Mouse (Mus musculus): ENCODE data around the gene Usp5.
"Not testable (repeated sequence)": the region's sequence is repeated elsewhere in the genome, so short reads cannot be mapped to it uniquely, and the experiment has no call there.

Usp5 gene

DNA sequence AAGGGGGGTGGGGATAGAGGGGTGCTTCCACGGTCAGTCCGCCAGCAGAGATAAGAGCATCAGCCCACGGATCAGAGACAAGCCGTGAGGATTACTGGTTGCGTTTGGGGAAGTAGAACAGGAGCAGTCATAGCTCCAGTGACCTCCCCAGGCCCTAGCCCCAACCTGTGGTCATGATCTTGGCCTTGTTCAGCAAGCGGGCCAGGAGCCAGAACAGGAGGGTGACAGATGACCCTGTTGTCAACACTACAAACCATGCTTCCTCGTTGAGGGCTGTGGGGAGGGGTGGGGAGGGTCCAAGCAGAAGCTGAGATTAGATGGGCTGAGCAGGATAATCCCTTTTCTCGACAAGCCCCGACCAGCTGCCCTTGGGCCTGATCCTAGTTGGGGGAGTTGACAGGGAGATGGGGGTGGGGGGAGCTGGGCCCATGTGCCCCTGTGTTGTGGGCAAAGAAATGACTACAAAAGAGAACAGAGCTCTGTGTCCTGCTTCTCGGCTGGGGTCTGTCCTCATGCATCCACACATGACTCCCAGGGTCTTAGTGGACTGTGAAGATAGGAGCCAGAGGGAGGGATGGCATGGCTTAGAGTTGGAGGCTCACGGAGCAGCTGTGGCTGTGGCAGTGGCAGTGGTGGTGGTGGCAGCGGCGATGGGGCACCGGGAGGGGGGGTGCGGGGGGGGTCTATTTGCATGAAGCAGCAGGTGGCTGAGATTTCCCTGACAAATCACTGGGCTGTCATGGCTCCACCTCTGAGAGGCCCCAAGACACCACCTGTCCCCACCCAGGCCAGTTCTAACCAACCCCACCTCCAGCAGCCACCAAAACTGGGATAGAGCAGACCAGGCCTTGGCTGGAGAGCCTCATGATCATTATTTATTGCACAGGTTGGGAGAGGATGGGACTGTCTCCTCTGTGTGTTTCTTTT, 11.2 kb upstream of the Usp5 start, which contains the start of gene Gnb3:
Gnb3 (minus strand) TSS at position 35 of the 927 bp plus-strand sequence.
- no peak for DNase-seq (ENCODE audit: low spot score in 2 of 2)

DNA sequence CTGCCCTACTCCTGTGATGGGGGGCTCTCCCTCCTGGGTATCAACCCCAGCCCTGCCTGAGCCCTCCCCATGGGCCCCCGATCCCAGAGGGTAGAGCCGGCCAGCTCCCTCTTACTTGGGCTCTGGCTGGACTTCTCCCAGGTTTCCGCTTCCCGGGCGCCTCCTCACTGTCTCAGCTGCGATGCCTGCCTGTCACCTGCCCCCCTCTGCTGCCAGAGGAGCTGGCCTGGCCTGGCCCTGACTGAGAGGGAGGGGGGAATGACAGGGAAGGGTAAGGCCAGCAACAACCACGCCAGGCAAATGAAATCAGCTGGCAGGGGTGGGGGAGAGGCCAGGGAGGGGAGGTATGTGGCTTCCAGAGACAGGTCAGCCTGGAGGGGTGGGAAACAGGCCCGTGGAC, 10.5 kb upstream of the Usp5 start:
- DNase-seq (ENCODE audit: low spot score in 2 of 2) = no peak

DNA sequence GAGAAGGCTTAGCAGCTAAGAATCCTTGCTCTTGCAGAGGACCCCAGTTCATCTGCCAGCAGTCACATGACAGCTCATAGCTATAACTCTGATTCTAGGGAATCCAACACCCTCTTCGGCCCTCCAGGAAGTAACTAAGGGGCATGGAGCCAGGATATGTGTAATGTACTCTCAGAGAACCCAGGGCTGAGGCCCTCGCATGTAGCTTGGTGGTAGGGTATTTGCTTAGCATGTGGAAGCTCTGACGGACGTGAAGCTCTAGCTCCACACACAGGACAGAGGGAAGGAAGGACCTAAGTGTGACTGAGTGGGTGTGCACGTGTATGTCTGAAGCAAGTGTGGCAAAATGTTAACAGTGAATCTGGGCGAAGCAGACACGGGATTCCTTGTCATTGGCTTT, 7.1 kb upstream of the Usp5 start:
- no peak for DNase-seq (ENCODE audit: low spot score in 2 of 2)

DNA sequence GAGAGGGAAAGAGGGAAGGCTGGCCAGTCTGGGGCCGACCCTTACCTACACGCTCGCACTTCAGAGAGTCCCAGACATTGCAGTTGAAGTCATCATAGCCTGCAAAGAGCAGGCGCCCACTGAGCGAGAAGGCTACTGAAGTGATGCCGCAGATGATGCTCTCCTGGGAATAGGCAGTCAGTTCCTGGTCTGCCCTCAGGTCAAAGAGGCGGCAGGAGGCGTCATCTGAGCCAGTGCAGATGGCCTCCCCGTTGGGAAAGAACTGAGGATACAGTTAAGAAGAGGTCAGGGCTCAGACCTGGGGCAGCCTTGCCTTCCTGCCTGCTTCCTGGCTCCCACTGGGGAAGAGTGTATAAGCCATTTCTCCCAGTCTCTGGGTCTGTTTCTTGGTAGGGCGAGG, 6.2 kb upstream of the Usp5 start:
- DNase-seq (ENCODE audit: low spot score in 2 of 2) = no peak

- no peak for DNase-seq (ENCODE audit: low spot score in 2 of 2)
Measured at GRCm38 (mm10) chr6:124834512-124835081, 5.3 kb upstream of the Usp5 start.

DNA sequence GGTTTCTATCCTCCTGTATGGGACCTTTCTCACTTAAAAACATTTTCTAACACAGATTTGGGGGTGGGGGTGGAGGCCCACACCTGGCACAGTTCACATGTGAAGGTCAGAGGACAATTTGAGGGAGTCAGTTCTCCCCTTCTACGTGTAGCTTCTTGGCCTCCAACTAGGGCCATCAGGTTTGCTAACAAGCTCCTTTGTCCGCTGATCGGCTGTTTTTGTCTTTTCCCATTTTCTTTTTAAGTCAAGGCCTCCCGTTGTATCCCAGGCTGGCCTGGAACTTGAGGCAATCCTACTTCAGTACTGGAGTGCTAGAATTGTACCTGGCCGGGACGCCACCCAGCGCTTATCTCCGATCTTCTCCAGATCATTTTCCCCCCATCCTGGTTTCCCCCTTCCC, 2.4 kb upstream of the Usp5 start:
- DNase-seq (ENCODE audit: low spot score in 2 of 2) = no peak

GRCm38 (mm10) chr6:124831199-124831598, 1.9 kb upstream of the Usp5 start:
- DNase-seq (ENCODE audit: low spot score in 2 of 2) = not testable (repeated sequence)

DNA sequence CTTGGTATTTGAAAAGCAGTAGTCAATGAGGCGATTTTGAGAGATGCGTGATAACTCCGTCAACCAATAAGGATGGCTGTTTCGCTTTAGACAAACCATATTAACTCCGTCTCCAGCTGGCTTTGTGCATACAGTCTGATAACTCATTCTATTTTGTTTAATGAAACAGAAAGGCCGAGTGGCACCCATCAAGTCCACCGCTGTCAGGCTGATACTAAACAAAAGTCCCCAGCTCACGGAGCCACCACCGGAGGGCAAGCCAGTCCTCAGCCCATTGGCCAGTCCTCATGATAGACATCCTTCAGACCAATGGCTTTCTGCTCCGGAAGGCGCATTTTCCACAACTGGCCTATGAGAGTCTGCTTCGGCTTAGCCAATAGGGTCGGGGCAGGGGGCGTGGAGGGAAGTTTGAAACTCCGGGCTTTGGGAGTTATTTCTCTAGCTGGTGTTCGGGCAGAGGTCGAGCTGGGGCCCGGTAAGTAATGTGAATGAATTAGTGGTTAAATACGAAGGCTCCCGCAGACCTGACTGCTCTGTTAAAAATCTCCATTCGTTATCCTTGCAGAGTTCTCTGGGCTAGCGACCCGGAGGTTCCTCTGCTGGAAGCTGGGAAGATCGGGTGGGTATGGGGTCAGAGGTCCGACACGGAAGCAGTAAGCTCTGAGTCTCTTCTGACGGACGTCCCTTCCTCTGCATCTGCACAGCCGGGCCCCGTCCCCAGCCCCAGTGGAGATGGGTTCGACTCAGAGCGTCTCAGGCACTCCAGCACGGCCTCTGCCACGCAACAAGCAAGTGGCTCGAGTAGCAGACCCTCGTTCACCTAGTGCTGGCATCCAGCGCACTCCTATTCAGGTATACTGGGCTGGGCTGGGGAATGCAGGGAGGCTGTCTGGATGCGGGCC, 766 bp upstream of the Usp5 start:
- DNase-seq (ENCODE audit: low spot score in 2 of 2) = peak; percentile 73 to 90

- DNase-seq (ENCODE audit: low spot score in 2 of 2) = no peak
Measured at GRCm38 (mm10) chr6:124828101-124828592, 1.1 kb downstream of the Usp5 start.

DNA sequence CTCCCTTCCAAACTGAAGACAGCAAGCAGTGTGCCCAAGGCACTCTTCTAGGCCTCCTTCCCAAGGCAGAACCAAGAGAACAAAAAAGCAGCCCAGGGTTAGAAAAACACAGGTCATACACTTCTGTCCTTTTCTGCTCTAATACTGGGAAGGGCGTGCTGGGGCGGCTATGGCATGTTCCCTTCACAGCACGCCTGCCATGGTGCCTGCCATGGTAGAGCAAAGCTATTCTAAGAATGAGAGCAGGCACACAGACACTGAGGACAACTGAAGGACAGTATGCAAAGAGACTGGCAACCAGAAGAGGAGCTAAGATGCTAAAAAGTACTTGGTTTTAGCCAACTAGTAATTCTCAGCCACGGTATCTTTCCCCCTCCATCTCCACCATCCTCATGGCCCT, 7.2 kb downstream of the Usp5 start:
- DNase-seq (ENCODE audit: low spot score in 2 of 2) = no peak

DNA sequence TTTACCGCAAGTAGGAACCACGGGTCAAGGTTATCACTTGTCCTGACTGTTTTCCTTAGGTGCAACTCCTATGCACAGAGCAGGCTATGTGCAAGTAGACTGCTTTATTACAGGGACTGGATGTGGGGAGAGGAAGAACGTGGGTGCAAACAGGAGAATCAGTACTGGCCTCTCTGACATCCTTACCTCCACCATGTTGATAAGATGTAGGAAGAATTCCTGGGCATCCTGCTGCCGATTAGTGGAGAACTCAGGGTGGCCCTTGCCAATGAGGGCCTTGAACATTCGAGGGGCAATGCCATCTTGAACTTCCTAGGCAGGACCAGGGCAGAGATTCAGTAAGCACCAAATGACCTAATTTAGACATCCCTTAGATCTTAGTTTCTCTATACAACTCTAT, 8.4 kb downstream of the Usp5 start:
- DNase-seq (ENCODE audit: low spot score in 2 of 2) = no peak

- DNase-seq (ENCODE audit: low spot score in 2 of 2) = no peak
Measured at GRCm38 (mm10) chr6:124817971-124818370, 11.3 kb downstream of the Usp5 start.

GRCm38 (mm10) chr6:124817563-124817962, 11.7 kb downstream of the Usp5 start:
- peak in 1 of 2 experiments; percentile 18 for DNase-seq (ENCODE audit: low spot score in 2 of 2)

GRCm38 (mm10) chr6:124817125-124817524, 12.2 kb downstream of the Usp5 start:
- DNase-seq (ENCODE audit: low spot score in 2 of 2) = no peak

DNA sequence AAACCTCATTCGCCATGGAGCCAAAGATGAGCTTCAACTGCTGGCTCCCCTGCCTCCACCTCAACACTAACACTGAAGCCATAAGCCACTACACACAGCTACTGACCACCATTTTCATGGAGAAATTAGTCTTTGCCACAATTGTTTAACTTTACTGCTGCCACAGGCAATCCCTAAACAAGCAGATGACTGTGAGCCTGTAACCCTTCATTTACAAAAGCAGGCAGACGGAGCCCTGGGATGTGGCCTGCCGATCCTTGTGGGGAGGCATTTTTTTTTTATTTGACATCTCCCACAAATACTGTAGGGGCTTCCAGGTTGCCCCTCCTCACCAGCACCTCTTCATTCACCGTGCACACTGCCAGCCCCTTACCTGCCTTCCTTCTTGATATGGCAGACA, 12.7 kb downstream of the Usp5 start:
- DNase-seq (ENCODE audit: low spot score in 2 of 2) = no peak

DNA sequence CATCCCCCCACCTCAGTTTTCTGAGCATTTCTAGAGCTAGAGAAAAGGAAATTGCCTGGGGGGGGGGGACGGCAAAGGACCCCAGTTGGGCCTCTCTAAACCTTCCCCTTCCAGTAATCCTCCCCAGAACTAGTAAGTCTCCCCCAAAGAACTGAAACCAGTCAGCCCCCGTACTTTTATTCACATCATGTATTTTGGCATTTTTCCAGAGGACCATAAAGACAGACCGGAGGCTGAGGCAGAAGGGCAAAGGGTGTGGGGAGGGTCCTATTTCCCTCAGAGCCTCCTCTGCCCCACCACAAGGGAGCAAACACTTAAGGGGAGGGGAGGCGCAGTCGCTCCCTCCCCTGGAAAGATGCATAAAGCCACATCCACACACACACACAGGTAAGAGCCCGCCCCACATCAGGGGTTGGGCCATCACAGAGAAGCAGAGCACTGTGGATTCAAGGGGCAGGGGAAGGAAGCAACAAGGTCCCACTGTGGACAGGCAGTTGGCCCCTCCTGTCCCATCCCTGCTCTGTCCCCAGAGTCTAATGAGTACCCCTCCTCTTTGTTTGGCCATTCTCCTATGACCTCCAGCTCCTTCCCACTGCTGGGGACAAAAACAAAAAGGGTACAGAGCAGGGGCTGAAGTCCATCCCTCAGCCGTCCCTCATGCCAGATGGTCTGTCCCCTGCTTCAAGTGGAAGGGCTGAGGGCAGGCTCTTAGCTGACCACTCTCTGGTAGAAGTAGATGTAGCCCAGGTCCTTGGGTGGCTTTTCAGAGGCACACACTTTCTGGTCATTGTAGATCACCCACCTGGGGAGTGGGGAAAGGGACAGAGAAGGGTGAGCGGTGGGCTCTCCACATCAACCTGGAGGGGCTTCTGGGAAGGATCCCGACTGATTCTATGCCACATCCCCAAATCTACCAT, 14.2 kb downstream of the Usp5 start:
- no peak for DNase-seq (ENCODE audit: low spot score in 2 of 2)

DNA sequence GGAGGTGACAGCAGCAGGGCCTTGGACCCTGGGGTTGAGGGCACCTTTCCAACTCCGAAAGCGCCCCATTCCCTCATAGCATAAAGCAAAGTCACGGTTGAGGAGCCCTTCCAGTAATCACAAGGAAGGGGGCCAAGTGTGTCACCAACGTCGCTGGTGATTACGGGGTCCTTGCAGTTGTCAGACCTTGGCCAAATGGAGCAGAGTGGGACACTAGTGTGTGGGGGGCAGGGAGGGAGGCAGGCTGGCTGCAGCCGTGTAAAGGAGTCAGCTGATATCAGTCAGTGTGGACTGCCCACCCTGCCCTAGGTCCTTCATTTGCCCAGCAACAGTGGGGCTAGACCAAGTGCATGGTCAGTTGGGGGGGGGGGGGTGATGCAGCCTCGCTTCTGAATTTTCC, 14.8 kb downstream of the Usp5 start:
- peak in 1 of 2 experiments; percentile 49 for DNase-seq (ENCODE audit: low spot score in 2 of 2)

DNA sequence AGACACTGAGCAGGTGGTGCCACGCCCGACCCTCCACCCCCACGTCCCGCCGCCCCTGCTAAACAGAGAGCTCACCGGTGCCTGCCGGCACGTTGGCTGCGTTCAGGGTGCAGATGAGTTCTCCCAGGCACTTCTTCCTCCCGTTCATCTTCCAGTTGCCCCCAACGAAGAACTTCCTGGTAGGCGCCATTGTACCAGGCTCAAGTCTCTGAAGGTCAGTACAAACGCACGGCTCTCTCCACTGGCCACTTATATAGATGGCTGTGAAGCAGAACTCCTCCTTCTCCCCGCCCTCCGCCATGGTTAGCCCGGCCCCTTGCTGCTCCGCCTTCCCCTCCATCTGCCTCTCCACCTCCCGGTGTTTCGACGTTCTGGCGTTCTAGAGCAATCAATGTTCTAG, 15.4 kb downstream of the Usp5 start, which contains the start of gene Tpi1:
Tpi1 (minus strand) TSS at position 364 of the 400 bp plus-strand sequence.
- peak; percentile 65 to 84 for DNase-seq (ENCODE audit: low spot score in 2 of 2)

DNA sequence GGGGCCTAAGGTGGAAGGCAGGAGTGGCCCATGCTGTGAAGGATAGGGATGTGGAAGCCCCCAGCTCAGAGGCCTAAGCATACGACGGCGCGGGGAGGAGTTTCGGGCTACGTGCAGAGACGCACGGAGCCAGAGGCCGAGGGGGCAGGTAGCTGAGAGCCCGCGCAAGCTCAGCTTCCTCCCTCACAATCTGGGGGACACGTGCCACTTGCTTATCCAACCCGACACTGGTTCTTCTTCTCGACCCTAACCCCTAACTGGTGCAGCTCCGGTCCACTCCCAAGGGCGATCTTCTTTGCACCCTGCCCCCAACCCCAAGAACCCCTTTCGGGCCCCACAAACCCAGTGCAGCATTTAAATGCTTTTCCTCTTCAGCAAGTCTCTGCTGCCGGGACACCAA, 15.8 kb downstream of the Usp5 start:
- DNase-seq (ENCODE audit: low spot score in 2 of 2) = peak in 1 of 2 experiments; percentile 61

GRCm38 (mm10) chr6:124812848-124813247, 16.4 kb downstream of the Usp5 start:
- no peak for DNase-seq (ENCODE audit: low spot score in 2 of 2)
